Mouse (Mus musculus) T-cell, adult 2 months (primary cell): ENCODE results near the gene Heatr4.

ENCODE experiments used
- DNase-seq: peaks from one replicate; pipeline ENCODE4 v3.0.0; 2022; ENCODE audit warnings: low spot score

Heatr4 gene

GRCm38 (mm10) chr12:83998341-83999107, 13.9 kb upstream of the Heatr4 start:
- no peak for DNase-seq

GRCm38 (mm10) chr12:83997221-83997620, 12.6 kb upstream of the Heatr4 start:
- no peak for DNase-seq

- DNase-seq: no peak
Measured at GRCm38 (mm10) chr12:83989378-83989777, 4.7 kb upstream of the Heatr4 start.

- no peak for DNase-seq
Measured at GRCm38 (mm10) chr12:83988483-83988882, 3.8 kb upstream of the Heatr4 start.

- peak; percentile 92 for DNase-seq
Measured at GRCm38 (mm10) chr12:83987583-83988441, 3.2 kb upstream of the Heatr4 start, which contains the start of gene Acot2. Gene Acot2, plus strand, starts transcription at chr12:83987861.

- DNase-seq: no peak
Measured at GRCm38 (mm10) chr12:83987242-83987582, 2.6 kb upstream of the Heatr4 start.

GRCm38 (mm10) chr12:83981615-83982014, 3.0 kb downstream of the Heatr4 start:
- no peak for DNase-seq

- DNase-seq: no peak
Measured at GRCm38 (mm10) chr12:83978862-83979261, 5.8 kb downstream of the Heatr4 start.

- DNase-seq: peak; percentile 55
Measured at GRCm38 (mm10) chr12:83972117-83972516, 12.5 kb downstream of the Heatr4 start.

GRCm38 (mm10) chr12:83965235-83965634, 19.4 kb downstream of the Heatr4 start:
- no peak for DNase-seq

GRCm38 (mm10) chr12:83958278-83958677, 26.4 kb downstream of the Heatr4 start:
- no peak for DNase-seq

- no peak for DNase-seq
Measured at GRCm38 (mm10) chr12:83951711-83952575, 32.7 kb downstream of the Heatr4 start.

GRCm38 (mm10) chr12:83950840-83951701, 33.6 kb downstream of the Heatr4 start:
- peak; percentile 38 for DNase-seq

GRCm38 (mm10) chr12:83950493-83950839, 34.2 kb downstream of the Heatr4 start, which contains the start of gene Riox1:
Gene Riox1, plus strand, starts transcription at chr12:83950608.
- DNase-seq: peak; percentile 83

GRCm38 (mm10) chr12:83949776-83950492, 34.7 kb downstream of the Heatr4 start:
- DNase-seq: no peak

GRCm38 (mm10) chr12:83949043-83949442, 35.6 kb downstream of the Heatr4 start:
- no peak for DNase-seq

GRCm38 (mm10) chr12:83947260-83947811, 37.3 kb downstream of the Heatr4 start:
- DNase-seq: no peak

GRCm38 (mm10) chr12:83941938-83942337, 42.7 kb downstream of the Heatr4 start:
- DNase-seq: no peak

- no peak for DNase-seq
Measured at GRCm38 (mm10) chr12:83940031-83940430, 44.6 kb downstream of the Heatr4 start.

GRCm38 (mm10) chr12:83939332-83939731, 45.3 kb downstream of the Heatr4 start:
- DNase-seq: no peak
